Mouse (Mus musculus): ENCODE results near the gene Skor1.

Gene Skor1

GRCm38 (mm10) chr9:63149372-63149766 is 608 bp upstream of the Skor1 start:
- no peak for DNase-seq (ENCODE audit: low spot score in 2 of 2)

DNA sequence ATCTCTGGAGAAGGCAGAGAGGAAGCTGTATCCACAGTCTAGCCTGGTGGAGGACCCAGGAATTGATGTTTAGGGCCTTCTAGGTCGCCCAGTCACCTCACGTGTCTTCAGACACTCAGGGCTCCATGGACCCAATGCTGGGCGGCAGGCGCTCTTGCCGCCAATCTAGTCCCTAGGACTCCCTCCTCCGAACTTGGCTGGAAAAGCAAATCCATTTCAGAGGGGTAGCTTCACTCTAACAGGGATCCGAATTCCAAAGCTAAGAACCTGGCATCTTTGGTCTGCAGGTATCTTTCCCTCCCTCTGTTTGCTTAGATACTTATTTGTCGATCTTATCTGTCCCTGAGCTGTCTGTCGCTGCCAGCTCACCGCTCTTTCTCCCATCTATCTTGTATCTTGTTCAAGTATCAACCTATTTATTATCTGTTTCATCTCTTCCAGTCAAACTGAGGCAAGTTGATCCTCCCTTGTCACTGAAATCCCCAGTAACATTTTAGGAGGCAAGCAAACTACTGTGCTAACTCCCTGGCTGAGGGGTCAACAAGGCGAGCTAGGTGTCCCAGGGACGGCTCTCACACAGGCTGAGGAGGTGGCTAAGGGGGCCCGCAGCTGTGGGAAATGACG is 863 bp downstream of the Skor1 start:
- no peak for DNase-seq (ENCODE audit: low spot score in 2 of 2)

DNA sequence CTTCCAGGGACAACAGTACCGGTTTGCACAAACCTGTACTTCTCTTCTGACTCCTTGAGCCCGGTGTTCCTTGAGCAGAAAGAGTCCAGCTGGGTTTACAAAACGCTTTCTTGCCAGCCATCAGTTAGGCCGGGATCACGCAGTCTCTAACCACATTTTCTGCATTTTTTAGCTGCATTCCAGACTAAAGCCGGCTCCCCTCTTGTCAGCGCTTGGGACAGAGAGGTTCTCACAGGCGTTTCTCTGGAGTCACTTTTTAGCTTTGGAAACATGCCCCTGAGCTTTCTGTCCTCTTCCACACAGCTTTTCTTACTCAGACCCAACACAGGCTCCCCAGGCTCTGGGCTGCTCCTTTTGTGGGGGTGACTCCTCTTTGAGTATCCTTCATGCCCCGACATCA is 1.5 kb downstream of the Skor1 start:
- DNase-seq (ENCODE audit: low spot score in 2 of 2): no peak

DNA sequence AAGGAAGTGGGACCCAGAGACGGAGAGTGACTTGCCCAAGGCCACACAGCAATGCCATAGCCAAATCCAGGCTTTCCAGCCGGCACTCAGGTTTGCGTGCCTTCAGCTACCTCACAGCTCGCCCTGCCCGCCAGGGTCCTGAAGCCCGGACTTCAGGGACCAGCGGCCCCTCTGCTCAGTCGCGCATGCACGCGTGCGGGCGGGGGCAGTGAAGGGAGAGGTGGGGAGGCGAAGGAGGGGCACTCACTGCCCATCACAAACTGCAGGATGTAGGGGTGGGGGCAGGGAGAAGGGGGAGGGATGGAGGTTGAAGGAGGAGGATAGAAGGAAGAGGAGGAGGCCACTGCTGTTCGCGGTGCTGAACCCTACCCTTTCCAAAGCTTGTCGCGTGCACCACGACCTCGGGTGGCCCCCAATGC is 1.9 kb downstream of the Skor1 start:
- no peak for DNase-seq (ENCODE audit: low spot score in 2 of 2)

- no peak for DNase-seq (ENCODE audit: low spot score in 2 of 2)
Measured at GRCm38 (mm10) chr9:63146126-63146855, 2.5 kb downstream of the Skor1 start.

DNA sequence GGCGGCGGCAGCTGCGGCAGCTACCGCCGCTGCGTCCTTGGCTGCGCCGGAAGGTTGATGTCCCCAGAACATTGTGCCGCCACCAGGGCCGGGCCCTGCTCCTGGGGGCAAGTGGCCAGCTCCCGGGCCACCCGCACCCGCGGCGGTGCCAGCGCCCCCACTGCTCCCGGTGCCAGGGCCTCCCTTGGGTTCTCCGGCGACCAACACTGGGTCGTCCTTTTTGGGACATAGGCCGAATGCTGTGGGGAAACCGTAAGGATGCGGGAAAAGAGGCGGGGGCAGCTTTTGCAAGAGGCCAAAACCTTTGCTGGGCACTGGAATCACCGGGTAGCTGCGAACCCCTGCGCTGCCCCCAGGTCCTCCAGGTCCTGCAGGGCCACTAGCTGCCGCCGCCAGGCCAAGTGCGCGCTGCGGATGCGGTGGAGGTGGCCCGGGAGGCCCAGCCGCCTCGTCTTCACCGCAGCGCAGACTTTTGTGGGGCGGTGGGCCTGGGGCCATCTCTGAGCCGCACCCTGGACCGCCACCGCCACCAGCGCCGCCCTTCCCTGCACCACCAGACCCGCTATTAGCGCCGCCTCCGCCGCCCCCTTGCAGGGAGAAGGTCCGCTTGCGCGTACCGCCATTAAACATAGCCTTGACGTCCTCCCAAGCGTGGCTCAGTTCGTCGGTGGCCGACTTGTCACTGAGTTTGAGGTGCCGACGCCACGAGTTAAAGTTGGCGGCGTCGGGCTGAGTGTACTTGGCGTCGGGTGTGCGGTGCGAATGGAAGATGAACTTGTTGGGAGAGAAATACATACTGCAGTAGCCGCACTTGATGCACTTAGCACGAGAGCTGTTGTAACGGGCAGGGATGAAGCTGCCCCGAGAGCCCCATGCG is 3.3 kb downstream of the Skor1 start:
- no peak for DNase-seq (ENCODE audit: low spot score in 2 of 2)

GRCm38 (mm10) chr9:63144502-63145248 is 4.1 kb downstream of the Skor1 start:
- DNase-seq (ENCODE audit: low spot score in 2 of 2): no peak

DNA sequence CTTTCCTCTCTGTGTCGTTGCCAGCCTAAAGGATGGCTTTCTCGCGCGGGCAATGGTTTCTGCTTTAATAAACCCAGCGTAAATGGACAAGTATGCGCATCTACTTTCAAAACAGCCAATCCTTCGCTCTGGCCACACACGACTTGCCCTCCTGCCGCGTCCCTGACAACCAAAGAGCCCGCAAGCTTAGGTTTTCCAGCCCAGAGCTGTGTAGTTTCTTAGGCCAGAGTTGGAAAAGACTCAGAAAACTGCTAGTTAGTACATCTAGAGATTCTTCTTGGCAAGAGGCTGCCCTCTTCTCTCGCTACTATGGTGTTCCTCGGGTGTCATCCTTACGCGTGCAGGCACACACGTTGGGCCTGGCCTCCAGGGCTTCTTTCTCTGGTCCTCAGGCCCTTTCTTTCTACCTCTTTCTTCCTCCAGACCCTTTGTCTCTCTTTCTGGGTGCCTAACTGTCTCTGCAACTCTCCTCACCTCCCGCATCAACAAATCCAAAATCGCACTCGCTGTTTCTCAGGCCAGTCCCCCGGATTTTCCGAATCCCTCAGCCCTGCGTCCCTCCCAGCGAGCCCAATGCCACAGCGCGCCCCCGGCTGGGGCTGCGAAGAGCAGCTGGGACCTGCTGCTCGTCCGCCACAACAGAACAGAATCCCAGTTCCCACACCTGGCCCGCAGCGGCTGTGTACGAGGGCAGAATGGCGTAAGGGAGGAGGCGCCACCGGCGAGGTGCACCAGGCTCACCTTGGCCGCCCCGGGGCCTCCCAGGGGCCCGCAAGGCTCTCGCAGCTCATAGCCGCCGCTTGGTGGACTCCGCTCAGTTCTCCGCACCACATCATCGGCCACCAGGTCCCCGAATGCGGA is 4.9 kb downstream of the Skor1 start:
- no peak for DNase-seq (ENCODE audit: low spot score in 2 of 2)

- DNase-seq (ENCODE audit: low spot score in 2 of 2): no peak
Measured at GRCm38 (mm10) chr9:63143227-63143626, 5.5 kb downstream of the Skor1 start.

DNA sequence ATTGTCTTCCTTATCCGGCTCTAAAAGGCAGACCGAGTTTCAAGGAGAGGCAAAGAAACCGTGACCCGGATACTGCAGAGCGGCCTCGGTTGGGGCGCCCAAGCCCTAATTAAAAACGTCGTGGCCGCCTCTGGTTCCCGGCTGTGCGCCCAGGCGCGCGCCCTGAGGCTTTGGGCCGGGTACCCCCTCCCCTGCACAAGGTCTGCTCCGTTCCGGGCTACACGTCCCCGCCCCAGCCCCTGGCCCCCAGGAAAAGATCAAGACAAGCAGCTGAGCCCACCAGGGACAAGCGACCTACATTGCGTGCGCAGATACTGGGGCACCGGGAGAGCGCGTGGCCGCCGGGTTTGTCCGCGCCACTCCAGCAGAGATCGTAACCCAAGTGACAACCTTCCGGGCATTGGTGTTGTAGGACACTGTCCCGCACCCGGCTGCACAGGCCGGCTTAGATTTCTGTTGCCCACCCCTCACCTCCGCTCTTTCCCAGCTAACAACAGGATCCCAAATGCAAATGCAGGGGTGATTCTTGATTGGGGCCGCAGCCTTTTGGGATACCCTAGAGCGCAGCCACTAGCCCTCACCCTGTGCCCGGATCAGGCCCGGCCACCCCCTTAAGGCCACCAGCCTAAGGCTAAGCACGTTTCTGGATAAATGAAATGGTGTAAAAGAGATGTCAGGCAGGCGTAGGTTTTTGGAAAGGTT is 6.3 kb downstream of the Skor1 start:
- no peak for DNase-seq (ENCODE audit: low spot score in 2 of 2)

DNA sequence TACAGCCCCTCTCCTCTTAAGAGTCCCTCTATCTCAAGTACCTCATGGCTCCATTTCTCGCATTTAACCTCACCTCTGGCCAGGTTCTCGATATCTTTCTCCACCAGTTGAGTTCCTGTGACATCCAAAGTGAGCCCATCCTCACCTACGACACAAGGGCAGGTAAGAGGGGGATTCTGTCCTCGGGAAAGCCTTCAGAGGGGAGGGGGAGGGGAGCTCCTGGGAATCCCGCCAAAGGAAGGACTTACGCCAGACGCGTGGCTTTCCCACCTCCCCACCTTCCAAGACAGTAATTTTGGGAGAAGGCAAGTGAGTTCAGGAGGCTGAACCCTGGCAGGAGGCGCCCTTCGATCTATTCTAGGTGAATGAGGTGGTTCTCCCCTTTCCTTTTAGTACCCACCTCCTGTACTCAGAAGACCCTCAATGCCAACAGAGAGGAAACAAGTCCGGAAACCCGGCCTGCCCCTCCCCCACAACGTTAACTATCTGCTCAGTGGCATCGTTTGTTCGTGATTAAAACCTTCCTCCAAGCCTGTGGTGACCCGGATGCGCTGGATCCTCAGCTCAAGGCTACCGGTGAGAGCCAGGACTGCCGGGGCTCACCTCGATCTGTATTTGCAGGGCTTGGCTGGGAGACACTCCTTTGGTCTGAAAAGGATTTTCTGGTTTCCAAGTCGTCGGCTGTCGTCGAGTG is 7.0 kb downstream of the Skor1 start:
- DNase-seq (ENCODE audit: low spot score in 2 of 2): no peak

GRCm38 (mm10) chr9:63140211-63140610 is 8.6 kb downstream of the Skor1 start:
- no peak for DNase-seq (ENCODE audit: low spot score in 2 of 2)

DNA sequence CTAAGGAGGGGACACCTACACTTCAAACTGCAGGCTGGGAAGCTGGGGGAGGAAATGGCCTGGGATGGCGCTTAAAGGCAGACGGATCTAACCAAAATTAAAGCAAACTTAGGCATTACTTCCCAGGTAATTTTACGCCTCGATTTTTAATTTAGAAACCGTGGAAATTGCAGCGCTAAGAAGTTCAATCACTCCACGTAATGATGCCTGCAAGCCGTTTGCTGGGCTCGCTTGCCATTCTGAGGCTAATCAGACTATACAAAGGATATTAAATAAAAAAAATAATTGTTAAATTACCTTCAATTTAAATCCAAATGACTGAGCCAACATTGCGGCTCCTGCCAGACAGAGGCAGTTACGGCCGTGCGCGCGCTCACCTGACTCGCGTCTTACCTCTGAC is 9.1 kb downstream of the Skor1 start:
- DNase-seq (ENCODE audit: low spot score in 2 of 2): no peak

GRCm38 (mm10) chr9:63138481-63138967 is 10.2 kb downstream of the Skor1 start:
- no peak for DNase-seq (ENCODE audit: low spot score in 2 of 2)

- no peak for DNase-seq (ENCODE audit: low spot score in 2 of 2)
Measured at GRCm38 (mm10) chr9:63137615-63137915, 11.2 kb downstream of the Skor1 start.

GRCm38 (mm10) chr9:63136756-63137614 is 11.8 kb downstream of the Skor1 start:
- DNase-seq (ENCODE audit: low spot score in 2 of 2): no peak

GRCm38 (mm10) chr9:63136241-63136640 is 12.5 kb downstream of the Skor1 start:
- DNase-seq (ENCODE audit: low spot score in 2 of 2): no peak

GRCm38 (mm10) chr9:63135801-63136200 is 13.0 kb downstream of the Skor1 start:
- DNase-seq (ENCODE audit: low spot score in 2 of 2): peak; percentile 30 to 38

- no peak for DNase-seq (ENCODE audit: low spot score in 2 of 2)
Measured at GRCm38 (mm10) chr9:63135356-63135755, 13.4 kb downstream of the Skor1 start.
